Mouse (Mus musculus) frontal cortex, adult (tissue): ENCODE data around the gene Npcd.

Source experiments
- ATAC-seq: cut with Nextera tagmentation; 2 replicates; pipeline ENCODE4 v1.9.2; 2017; ENCODE audit warnings: mild to moderate bottlenecking, moderate library complexity, mixed read lengths; ENCODE audit not compliant: low TSS enrichment

Gene Npcd

GRCm38 (mm10) chr15:79803533-79804351 lies 30.3 kb downstream of the Npcd start:
- peak; percentile 35 for ATAC-seq

DNA sequence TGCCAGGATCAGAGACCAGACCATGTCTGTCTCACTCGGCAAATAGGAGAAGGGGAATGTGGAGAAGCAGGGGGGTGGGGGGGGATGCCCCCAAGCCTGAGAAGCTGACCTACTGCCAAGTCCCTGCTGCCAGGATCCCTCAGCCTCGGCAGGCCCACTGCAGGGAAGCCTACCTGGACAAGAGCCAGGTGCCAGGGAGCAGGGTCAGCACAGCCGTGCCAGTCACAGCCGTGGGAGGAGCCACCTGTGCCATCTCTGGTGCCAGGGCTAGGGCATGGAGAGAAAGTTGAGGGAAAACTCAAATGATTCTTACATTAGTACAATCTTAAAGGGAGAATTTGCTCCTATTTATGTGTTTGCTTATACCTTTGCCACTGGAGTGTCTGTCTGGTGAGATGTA lies 31.7 kb downstream of the Npcd start:
- ATAC-seq = no peak

DNA sequence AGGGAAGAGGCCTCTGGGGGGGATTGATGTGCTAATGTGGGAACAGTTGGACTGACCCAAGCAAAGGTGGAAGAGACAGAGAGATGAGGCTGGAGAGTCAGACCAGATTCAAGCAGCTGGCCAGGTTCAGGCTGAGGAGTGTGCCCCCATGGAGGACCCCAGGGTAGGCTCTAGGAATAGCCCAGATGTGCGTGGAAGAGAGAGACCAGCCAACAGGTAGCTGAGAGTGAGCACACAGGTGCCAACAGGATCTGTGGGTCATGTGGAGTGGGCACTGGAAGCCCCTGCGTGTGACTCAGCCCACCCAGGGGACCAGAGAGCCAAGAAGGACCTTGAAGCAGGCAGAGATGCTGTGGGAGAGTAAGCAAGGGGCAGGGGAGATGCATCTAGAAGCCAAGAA lies 32.4 kb downstream of the Npcd start:
- ATAC-seq = no peak

- ATAC-seq = no peak
Measured at GRCm38 (mm10) chr15:79800701-79801100, 33.3 kb downstream of the Npcd start.

- ATAC-seq = peak; percentile 32; the same call in 1 of the 2 replicates
Measured at GRCm38 (mm10) chr15:79798591-79798990, 35.4 kb downstream of the Npcd start.

- ATAC-seq = peak; percentile 11; the same call in 1 of the 2 replicates
Measured at GRCm38 (mm10) chr15:79797680-79798079, 36.4 kb downstream of the Npcd start.

DNA sequence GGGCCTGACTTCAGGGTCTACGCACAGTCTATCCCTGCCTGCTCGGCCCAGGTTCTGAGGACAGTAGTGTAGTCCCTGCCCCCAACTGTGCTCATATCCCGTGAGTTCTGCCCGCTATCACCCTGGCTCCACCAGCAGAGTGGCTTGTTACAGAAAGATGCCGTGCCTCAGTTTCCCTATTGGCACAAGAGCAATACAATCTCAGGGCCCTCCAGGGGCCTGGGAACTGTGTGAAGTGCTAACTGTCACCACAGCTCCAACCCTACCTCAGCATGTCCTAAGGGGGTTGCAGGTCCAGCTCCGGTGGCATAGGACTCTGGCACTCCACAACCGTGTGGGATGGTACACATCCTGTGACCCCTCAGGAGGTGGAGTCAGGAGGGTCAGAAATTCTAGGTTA lies 36.9 kb downstream of the Npcd start:
- ATAC-seq = no peak

DNA sequence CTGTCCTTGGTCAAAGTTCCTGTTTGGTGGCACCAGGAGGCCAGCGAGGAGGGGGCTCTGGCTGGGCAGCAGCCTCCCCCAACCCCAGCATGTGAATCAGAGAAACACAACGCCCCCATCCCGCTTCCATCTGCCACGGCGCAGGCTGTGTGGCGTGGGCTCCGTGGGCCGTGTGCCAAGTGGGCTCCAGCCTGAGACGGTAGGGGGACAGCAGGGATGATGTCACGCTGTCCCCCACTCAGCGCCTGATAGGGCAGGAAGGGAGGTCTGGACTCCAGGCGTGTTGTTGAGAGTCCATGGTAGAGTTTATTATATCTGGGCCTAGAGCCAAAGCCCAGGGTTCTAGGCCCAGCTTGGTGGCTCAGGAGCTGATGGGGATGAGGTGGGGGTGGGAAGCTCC lies 37.8 kb downstream of the Npcd start:
- peak; percentile 28 for ATAC-seq

- no peak for ATAC-seq
Measured at GRCm38 (mm10) chr15:79794173-79794572, 39.9 kb downstream of the Npcd start.

DNA sequence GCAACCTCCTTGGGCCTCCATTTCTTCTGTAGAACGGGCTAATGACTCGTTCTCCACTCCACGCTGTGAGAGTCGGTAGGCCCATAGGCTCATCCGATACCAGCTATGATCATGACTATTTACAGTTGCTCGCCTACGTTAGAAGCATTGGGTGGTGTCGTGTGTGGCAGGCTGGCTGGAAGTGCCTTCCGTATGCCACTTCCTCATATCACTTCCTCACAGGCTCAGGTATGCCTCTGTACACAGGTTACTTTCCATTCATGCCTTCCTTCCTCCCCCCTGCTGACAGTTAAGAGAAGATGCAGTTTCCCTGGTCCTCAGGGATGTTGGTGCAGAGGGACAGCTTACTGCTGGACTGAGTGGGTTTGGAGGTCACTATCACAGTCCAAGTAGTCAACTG lies 41.0 kb downstream of the Npcd start:
- no peak for ATAC-seq

- no peak for ATAC-seq
Measured at GRCm38 (mm10) chr15:79792455-79792854, 41.6 kb downstream of the Npcd start.

GRCm38 (mm10) chr15:79791502-79791901 lies 42.5 kb downstream of the Npcd start:
- no peak for ATAC-seq

DNA sequence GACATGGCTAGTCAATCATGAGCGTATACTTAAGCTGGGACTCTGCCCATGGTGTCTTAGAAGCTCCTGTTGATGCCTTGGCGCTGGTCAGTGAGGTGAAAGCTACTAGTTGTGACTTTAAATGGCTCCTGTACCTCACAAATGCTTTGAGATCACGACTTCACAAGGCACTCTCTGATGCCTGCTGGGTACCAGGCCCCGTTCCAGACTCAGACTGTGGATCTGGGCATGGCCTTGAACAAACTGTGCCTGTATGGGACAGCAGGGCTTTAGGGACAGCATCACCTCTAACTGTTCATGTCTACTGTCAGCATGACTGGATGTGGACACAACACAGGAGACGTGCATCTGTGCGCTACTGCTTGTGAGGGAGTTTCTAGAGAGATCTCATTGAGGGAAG lies 43.1 kb downstream of the Npcd start:
- no peak for ATAC-seq

DNA sequence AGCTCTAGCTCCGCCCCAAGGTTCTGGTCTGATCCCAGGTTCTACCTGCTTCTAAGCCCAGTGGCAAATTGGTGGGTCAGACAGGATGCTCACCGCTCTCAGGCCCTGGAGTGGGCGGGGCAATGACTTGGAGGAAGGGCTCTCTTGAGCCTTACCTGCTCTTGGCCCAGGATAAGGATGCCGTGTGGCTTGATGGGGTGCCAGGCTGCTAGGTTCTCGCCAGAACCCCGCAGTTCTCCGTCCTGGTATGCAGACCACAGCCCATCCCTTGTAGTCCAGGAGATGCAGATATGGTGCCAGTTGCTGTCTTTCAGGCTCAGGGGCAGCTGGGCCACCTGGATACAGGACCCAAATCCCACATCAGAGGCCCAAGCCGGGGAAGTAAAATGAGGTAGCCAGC lies 43.9 kb downstream of the Npcd start:
- ATAC-seq = no peak

GRCm38 (mm10) chr15:79787815-79788214 lies 46.2 kb downstream of the Npcd start:
- 0 out of 2 replicates have a peak, but pooled peaks have one; percentile 10 for ATAC-seq

GRCm38 (mm10) chr15:79785056-79785455 lies 49.0 kb downstream of the Npcd start:
- no peak for ATAC-seq

DNA sequence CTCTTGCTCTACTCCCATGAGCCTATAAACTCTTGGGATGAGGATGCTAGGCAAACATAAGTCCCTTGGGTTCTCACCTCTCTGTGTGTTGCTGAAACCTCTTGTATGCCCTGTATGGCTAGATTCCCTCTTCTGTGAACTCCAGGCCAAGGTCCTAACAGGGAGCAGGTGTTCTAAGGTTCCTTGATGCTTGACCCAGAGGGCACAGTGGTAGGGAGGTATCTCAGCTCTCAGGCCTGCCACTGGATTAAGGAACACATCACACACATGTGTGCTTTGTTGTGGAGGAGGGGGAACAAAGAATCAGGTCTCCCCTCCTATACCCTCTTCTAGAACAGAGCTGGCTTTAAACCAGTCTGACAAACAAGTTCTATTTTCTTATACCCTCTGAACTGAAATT lies 56.3 kb downstream of the Npcd start, which contains the start of gene Dnal4:
TSS of gene Dnal4 (minus strand) at position 101 of the 400 bp plus-strand sequence.
- no peak for ATAC-seq

DNA sequence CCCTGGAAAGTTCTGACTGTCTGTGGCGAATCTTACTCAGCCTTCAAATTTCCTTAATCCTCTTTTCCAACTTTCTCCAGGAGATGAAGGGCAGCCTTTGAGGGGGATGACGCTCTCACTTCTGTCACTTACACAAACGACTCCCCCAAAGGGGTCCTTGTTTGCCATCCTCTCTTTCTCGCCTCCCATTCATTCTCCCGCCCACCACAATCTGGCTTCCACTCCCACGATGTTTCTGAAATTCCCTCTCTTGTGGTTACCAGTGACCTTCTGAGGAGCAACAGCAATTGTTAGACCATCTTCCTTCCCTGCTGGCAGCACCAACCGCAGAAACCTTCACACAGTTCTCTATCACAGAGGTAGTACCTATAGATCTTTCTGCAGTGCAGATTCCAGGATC lies 58.4 kb downstream of the Npcd start:
- ATAC-seq = no peak

- peak; percentile 91 for ATAC-seq
Measured at GRCm38 (mm10) chr15:79774117-79775027, 59.7 kb downstream of the Npcd start.

- peak; percentile 16; the same call in 1 of the 2 replicates for ATAC-seq
Measured at GRCm38 (mm10) chr15:79770629-79771240, 63.3 kb downstream of the Npcd start.

DNA sequence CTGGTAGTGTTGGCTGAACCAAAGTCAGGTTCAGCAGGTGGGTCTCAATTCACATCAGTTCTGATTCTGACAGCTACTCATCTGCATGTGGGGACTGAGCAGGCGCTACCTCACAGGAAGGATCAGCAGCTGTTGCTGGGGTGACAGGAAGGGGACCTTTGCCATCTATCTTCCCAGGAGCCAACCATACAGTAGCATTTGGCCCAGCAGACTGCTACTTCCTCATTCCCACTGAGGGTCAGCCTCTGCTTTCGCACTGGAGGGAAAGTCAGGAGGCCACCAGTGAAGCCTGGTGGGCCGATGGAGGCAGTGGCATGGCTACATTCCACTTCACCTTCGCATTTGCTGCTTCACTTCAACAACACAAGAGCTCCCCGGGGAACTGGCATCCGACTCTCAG lies 65.7 kb downstream of the Npcd start:
- ATAC-seq = no peak

- ATAC-seq = no peak
Measured at GRCm38 (mm10) chr15:79767327-79767961, 66.6 kb downstream of the Npcd start.
